In the genomic region with DNA sequence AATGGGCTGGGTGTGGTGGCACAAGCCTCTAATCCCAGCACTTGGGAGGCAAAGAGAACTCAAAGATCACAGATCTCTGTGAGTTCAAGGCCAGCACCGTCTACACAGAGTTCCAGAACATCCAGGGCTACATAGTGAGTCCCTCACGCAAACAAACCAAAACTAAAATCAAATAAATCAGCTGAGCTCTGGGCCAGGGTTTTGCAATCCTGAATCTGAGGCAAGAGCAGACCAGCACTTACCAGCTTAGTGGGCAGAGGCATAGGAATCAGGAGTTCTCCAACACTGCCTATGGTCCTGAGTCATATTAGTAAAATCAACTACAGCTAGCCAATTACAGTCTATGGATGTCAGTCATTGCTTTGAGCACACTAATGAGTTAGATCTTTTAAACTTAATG, we compare ENCODE assay signal across 15 mouse cellular contexts. TPM values are rescaled to one million over a fixed set of nuclear protein-coding genes. Genes with fewer than 3 reads are reported as not detected.
DNase-seq lines count a peak whose midpoint lies in the region; ATAC-seq and TF ChIP-seq lines count a peak whose summit lies in the region.
"Had no signal": no experiment of that assay in that cellular context is flagged by ENCODE, and none has a peak within 500 bp of the region (broad histone marks: within the 10 kb centered on the region; RNA-seq: fewer than 3 reads in every experiment).

No protein-coding gene starts in this region.

- no peak overlapping the region for H3K4me2 ChIP-seq in heart, embryonic 16.5 days (ENCODE audit: low read depth, low read length)
- no peak overlapping the region for H3K4me2 ChIP-seq in midbrain, embryonic 13.5 days (replicated peaks)
- H3K4me2 ChIP-seq: embryonic facial prominence, embryonic 12.5 days; midbrain, embryonic 15.5 days; neural tube, embryonic 12.5 days had no signal

- WGBS in heart, embryonic 16.5 days = 87% methylated on average over 2 of the region's 2 CpGs
- 95% methylated on average over 2 of the region's 2 CpGs for WGBS in midbrain, embryonic 13.5 days

- H3K4me1 ChIP-seq in heart, embryonic 16.5 days (ENCODE audit: control insufficient read depth, insufficient read depth, low read length) = peaks cover 65% of the 10 kb centered on the region
- peaks cover 52% of the 10 kb centered on the region for H3K4me1 ChIP-seq in bone marrow macrophage, adult 2 months (ENCODE audit: control insufficient read depth, insufficient read depth, low read length)
- peaks cover 14% of the 10 kb centered on the region for H3K4me1 ChIP-seq in midbrain, embryonic 13.5 days (replicated peaks)
- H3K4me1 ChIP-seq: embryonic facial prominence, embryonic 12.5 days had no signal

- TF ChIP-seq CTCF in bone marrow macrophage, adult 2 months (IDR thresholded peaks at IDR 0.05; ENCODE audit: low read depth, low read length) = no peak

- TF ChIP-seq POLR2A in bone marrow macrophage, adult 2 months (IDR thresholded peaks at IDR 0.05; ENCODE audit: borderline replicate concordance, low read depth, low read length) = no peak

- H3K9ac ChIP-seq in heart, embryonic 16.5 days (ENCODE audit: low read length) = 0 out of 2 replicates have a peak overlapping the region, but pooled peaks have one; percentile 11
- H3K9ac ChIP-seq in midbrain, embryonic 13.5 days (replicated peaks) = no peak overlapping the region
- H3K9ac ChIP-seq: embryonic facial prominence, embryonic 12.5 days; liver, embryonic 14.5 days; midbrain, embryonic 15.5 days; neural tube, embryonic 12.5 days had no signal

- DNase-seq in heart, postnatal 4 days = no peak
- peak; percentile 86 for DNase-seq in adipocyte (ENCODE audit: low spot score)
- DNase-seq in lung, postnatal 36 days = peak; percentile 69
- no peak for DNase-seq in embryo, embryonic 9.5 days (ENCODE audit: extremely low spot score)
- DNase-seq in Muller cell, postnatal 12 days (ENCODE audit: inconsistent ontology term) = no peak
- DNase-seq: cerebellum, adult 9-11 months; kidney, adult 18-20 months; retina, postnatal 1 day had no signal

- no peaks in the 10 kb centered on the region for H3K9me3 ChIP-seq in heart, embryonic 16.5 days (replicated peaks; ENCODE audit: control insufficient read depth, low read length)
- H3K9me3 ChIP-seq in midbrain, embryonic 13.5 days = no peaks in the 10 kb centered on the region
- H3K9me3 ChIP-seq: embryonic facial prominence, embryonic 12.5 days; midbrain, embryonic 15.5 days; neural tube, embryonic 12.5 days had no signal

- H3K27ac ChIP-seq in heart, embryonic 16.5 days (ENCODE audit: low read length) = peak overlapping the region; percentile 91
- peak overlapping the region; percentile 98 for H3K27ac ChIP-seq in bone marrow macrophage, adult 2 months (ENCODE audit: insufficient read depth, low read depth, low read length)
- H3K27ac ChIP-seq in midbrain, embryonic 13.5 days = no peak overlapping the region
- H3K27ac ChIP-seq: embryonic facial prominence, embryonic 12.5 days; liver, embryonic 14.5 days; midbrain, embryonic 15.5 days; neural tube, embryonic 12.5 days had no signal

- H3K36me3 ChIP-seq in heart, embryonic 16.5 days (ENCODE audit: control insufficient read depth, insufficient read depth) = peaks cover 8% of the 10 kb centered on the region
- peaks cover 11% of the 10 kb centered on the region; the same call in 1 of the 2 replicates for H3K36me3 ChIP-seq in midbrain, embryonic 13.5 days
- H3K36me3 ChIP-seq: midbrain, embryonic 15.5 days had no signal

- no peak overlapping the region for H3K4me3 ChIP-seq in heart, embryonic 16.5 days (ENCODE audit: low read length)
- H3K4me3 ChIP-seq in bone marrow macrophage, adult 2 months (ENCODE audit: insufficient read depth, low read length) = peak overlapping the region; percentile 17; the same call in 1 of the 2 replicates
- H3K4me3 ChIP-seq in midbrain, embryonic 13.5 days (replicated peaks) = no peak overlapping the region
- H3K4me3 ChIP-seq: embryonic facial prominence, embryonic 12.5 days; midbrain, embryonic 15.5 days; neural tube, embryonic 12.5 days had no signal

- H3K27me3 ChIP-seq in heart, embryonic 16.5 days (ENCODE audit: control insufficient read depth, insufficient read depth, low read length) = no peaks in the 10 kb centered on the region
- H3K27me3 ChIP-seq in midbrain, embryonic 13.5 days = no peaks in the 10 kb centered on the region
- H3K27me3 ChIP-seq: embryonic facial prominence, embryonic 12.5 days; midbrain, embryonic 15.5 days; neural tube, embryonic 12.5 days had no signal

- no peak for ATAC-seq in heart, embryonic 16.5 days (replicated peaks; ENCODE audit: extremely low read depth, insufficient read depth, low FRiP score)
- no peak for ATAC-seq in midbrain, embryonic 13.5 days
- ATAC-seq: midbrain, embryonic 15.5 days had no signal

RNA-seq across cellular contexts. Expression of a gene that starts 16.4 kb away (rescaled TPM):
- 103 and 118 TPM in 2 replicates for polyA plus RNA-seq in heart, embryonic 16.5 days (2015; fragmentation: Nextera tagmentation; extraction: Ambion mirVana)
- total RNA-seq in heart, postnatal 4 days (2021) = 100 to 1,000 TPM; 119 to 134 TPM
- polyA plus RNA-seq in bone marrow macrophage, adult 2 months (2012; ENCODE audit: insufficient read depth, insufficient read length, missing spikeins) = 251 and 274 TPM in 2 replicates
- polyA plus RNA-seq in midbrain, embryonic 13.5 days (2015; fragmentation: Nextera tagmentation; extraction: Ambion mirVana) = 165 and 176 TPM in 2 replicates

Comparison
In these comparisons a context has a peak if more than half of its experiments do, and no peak if none do; other contexts are left out.
1. DNase-seq: peak in adipocyte (single experiment) and lung, postnatal 36 days (single experiment); none in heart, postnatal 4 days (single experiment), embryo, embryonic 9.5 days (single experiment) and Muller cell, postnatal 12 days (single experiment).